Mouse (Mus musculus) liver, embryonic 16.5 days (tissue): ENCODE measurements around the gene Armc7. TPM values are rescaled to one million over a fixed set of nuclear protein-coding genes. Genes with fewer than 3 reads are reported as not detected.
A peak's percentile ranks its signal among the peaks of the same experiment; 100 is the strongest.

ENCODE experiments used
- ATAC-seq: fragments of 200-750 bp; cut with Nextera tagmentation; 2 replicates; pipeline ENCODE4 v1.8.0; 2017; ENCODE audit warnings: low read depth, mild to moderate bottlenecking, moderate number of reproducible peaks, moderate library complexity
- H3K27ac ChIP-seq: fragments of 300-500 bp; sonication (generic); 2 replicates; pipeline ENCODE4 v1.5.1; 2014; ENCODE audit warnings: mild to moderate bottlenecking, low read length
- H3K27me3 ChIP-seq: fragments of 300-500 bp; sonication (generic); 2 replicates; pipeline ENCODE4 v1.6.1; 2014; ENCODE audit warnings: low read depth, low read length, mixed read lengths; ENCODE audit not compliant: control insufficient read depth, insufficient read depth
- H3K36me3 ChIP-seq: fragments of 300-500 bp; sonication (generic); 2 replicates; pipeline ENCODE4 v1.6.1; 2014; ENCODE audit warnings: mild to moderate bottlenecking; ENCODE audit not compliant: control insufficient read depth, insufficient read depth
- H3K4me1 ChIP-seq: fragments of 300-500 bp; sonication (generic); 2 replicates; pipeline ENCODE4 v1.6.1; 2014; ENCODE audit warnings: low read depth, low read length, mixed read lengths; ENCODE audit not compliant: control insufficient read depth
- H3K4me2 ChIP-seq: fragments of 300-500 bp; sonication (generic); 2 replicates; pipeline ENCODE4 v1.6.1; 2014; ENCODE audit warnings: low read depth, low read length, mixed read lengths
- H3K4me3 ChIP-seq: fragments of 300-500 bp; sonication (generic); 2 replicates; pipeline ENCODE4 v1.5.1; 2014; ENCODE audit warnings: low read depth, mild to moderate bottlenecking, low read length
- H3K9ac ChIP-seq: fragments of 300-500 bp; sonication (generic); 2 replicates; pipeline ENCODE4 v1.6.1; 2014; ENCODE audit warnings: low read depth, low read length
- H3K9me3 ChIP-seq: fragments of 300-500 bp; sonication (generic); replicated peaks from 2 replicates; pipeline ENCODE4 v1.6.1; 2016; ENCODE audit warnings: low read length; ENCODE audit not compliant: control insufficient read depth
- WGBS: fragments of 180-500 bp; shearing (Covaris S2); extraction: QIAGEN DNeasy Blood & Tissue Kit; methylation state at CpG from one replicate; pipeline ENCODE4 v1.1.7; 2014; ENCODE audit not compliant: insufficient replicate concordance; 5-methylcytosine and 5-hydroxymethylcytosine counted together
- polyA plus RNA-seq: library from polyadenylated mRNA; unstranded; fragments of >200 nt; fragmentation: Nextera tagmentation; extraction: Ambion mirVana; gene quantifications from 2 replicates; pipeline ENCODE4 v1.2.1, GENCODE M21; 2015

The Armc7 gene
- polyA plus RNA-seq, 1 experiment from 2014 or later: 3.7 TPM

DNA sequence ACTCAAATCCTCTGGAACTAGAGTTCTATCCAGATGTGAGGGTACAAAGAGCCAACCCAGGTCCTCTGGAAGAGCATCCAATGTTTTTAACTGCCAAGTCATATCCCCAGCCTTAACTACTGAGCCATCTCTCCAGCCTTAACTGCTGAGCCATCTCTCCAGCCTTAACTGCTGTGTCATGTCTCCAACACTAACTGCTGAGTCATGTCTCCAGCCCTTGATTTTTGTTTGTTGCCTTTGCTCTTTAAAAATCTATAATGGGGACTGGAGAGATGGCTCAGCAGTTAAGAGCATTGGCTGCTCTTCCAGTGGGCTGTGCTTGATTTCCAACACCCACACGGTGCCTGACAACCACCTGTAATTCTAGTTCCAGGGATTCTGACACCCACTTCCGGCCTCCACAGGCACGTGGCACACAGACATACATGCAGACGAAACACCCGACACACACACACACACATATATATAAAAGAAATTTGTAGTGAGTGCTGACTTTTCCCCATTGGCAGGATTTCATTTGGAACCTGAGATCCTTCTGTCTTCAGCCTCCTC lies 37.8 kb upstream of the Armc7 start:
- ATAC-seq: no peak
- H3K9me3 ChIP-seq: peaks cover 4% of the 10 kb centered on the region; the same call in 1 of the 2 replicates
- H3K36me3 ChIP-seq: no peaks in the 10 kb centered on the region
- H3K4me2 ChIP-seq: no peak overlapping the region
- 49% methylated on average over 5 of the region's 5 CpGs for WGBS
- H3K4me3 ChIP-seq: no peak overlapping the region
- H3K4me1 ChIP-seq: peaks cover 8% of the 10 kb centered on the region
- H3K9ac ChIP-seq: no peak overlapping the region
- peaks cover 19% of the 10 kb centered on the region for H3K27me3 ChIP-seq
- H3K27ac ChIP-seq: no peak overlapping the region

DNA sequence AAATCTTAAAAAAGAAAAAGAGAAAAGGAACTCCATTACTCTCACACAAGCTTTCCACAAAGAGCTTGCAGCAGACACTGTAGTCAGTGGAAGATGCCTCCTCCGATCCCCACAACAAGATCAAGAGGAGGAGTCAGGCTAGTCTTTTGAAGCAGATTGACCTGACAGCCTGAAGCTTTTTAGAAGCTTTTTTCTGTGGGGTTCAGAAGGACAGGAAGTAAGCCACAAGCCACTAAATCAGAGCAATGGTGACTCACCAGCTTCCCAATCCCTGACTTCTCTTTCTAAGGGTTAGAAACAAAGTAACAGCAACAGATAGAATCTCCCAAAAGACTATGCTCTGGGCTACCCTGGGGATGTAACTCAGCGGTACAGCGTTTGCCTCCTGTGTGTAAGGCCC lies 36.1 kb upstream of the Armc7 start:
- H3K36me3 ChIP-seq: no peaks in the 10 kb centered on the region
- no peak overlapping the region for H3K27ac ChIP-seq
- ATAC-seq: no peak
- no peak overlapping the region for H3K4me3 ChIP-seq
- peaks cover 4% of the 10 kb centered on the region; the same call in 1 of the 2 replicates for H3K9me3 ChIP-seq
- H3K27me3 ChIP-seq: peaks cover 19% of the 10 kb centered on the region
- H3K9ac ChIP-seq: no peak overlapping the region
- no peak overlapping the region for H3K4me2 ChIP-seq
- peaks cover 8% of the 10 kb centered on the region for H3K4me1 ChIP-seq
- whole genome bisulfite sequencing: 61% methylated on average over 3 of the region's 3 CpGs

DNA sequence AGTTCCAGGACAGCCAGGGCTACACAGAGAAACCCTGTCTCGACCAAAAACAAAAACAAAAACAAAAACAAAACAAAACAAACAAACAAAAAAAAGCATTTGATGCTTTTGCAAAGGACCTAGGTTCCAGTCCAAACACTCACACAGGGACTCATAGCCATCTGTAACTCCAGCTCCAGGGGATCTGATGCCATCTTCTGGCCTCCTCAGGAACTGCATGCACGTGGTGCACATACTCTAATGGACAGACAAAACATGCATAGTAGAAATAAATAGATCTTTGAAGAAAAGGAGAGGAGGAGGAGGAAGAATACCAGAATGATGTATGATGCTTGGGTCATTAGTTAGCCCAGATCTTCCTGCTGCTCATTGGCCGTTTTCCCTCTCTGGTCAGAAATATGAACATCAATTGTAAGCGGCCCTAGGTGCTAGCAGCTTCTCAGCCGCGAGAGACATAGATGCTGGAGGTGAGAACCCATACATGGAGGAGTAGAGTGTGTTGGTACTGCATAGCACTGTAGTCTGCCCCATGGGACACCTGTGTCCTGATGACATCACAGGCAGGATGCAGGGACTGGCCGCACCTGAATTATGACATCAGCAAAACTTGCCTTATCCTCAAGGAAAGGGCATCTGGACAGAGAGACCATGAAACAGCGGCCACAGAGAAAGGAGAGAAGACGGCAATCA lies 35.4 kb upstream of the Armc7 start, which contains the start of gene Trim80:
Gene Trim80 (plus strand): TSS at position 640 of the 690 bp plus-strand sequence.
- Histone ChIP-seq H3K4me1 (peaks cover 8% of the 10 kb centered on the region), H3K27ac (no peak within 1 kb of the TSS), H3K4me2 (no peak within 1 kb of the TSS), H3K9ac (no peak within 1 kb of the TSS), H3K4me3 (no peak within 1 kb of the TSS), H3K9me3 (peaks cover 4% of the 10 kb centered on the region; the same call in 1 of the 2 replicates), H3K27me3 (peaks cover 13% of the 10 kb centered on the region), H3K36me3 (no peaks in the 10 kb centered on the region)
- ATAC-seq: no peak
- whole genome bisulfite sequencing: 77% methylated on average over 9 of the region's 9 CpGs

DNA sequence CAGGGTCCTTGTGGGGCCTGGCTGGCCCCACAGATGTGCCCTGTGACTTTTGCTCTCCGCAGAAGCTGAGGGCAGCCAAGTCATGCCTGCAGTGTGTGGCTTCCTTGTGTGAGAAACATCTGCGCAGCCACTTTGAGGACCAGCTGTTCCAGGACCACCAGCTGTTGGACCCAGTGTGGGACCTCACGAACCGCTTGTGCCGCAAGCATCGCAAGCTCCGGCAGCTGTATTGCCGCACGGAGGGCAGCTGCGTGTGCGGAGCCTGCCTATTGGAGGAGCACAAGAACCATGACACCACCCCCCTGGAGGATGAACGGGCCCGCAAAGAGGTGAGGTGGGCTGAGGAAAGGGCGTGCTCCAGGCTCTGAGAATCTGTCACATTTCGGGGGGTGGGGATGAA lies 34.0 kb upstream of the Armc7 start:
- Histone ChIP-seq H3K27ac (no peak overlapping the region), H3K36me3 (no peaks in the 10 kb centered on the region), H3K4me1 (peaks cover 4% of the 10 kb centered on the region; the same call in 1 of the 2 replicates), H3K27me3 (peaks cover under 1% of the 10 kb centered on the region; the same call in 1 of the 2 replicates), H3K4me3 (no peak overlapping the region), H3K4me2 (no peak overlapping the region), H3K9ac (no peak overlapping the region), H3K9me3 (peaks cover 4% of the 10 kb centered on the region; the same call in 1 of the 2 replicates)
- 47% methylated on average over 15 of the region's 15 CpGs for WGBS
- no peak for ATAC-seq

DNA sequence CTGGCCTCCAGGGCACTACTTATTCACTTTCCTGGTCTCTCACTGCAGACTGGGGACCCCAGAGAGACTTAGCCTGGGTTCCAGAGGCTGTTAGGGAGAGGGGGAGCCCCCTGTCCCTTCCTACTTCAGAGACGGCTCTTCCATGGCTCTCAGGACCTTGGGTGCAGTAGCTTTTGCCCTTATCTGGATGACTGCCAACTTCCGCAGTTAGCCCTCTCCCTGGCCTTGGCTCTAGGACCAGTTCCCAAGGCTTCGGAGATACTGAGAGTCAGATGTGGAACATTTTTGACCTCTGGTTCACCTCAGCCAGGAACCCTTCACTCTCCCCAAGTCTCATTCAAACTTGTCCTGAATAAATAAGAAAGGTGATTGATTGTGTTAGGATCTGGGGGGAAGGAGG lies 28.6 kb upstream of the Armc7 start:
- H3K4me3 ChIP-seq: no peak overlapping the region
- no peak overlapping the region for H3K9ac ChIP-seq
- H3K36me3 ChIP-seq: no peaks in the 10 kb centered on the region
- no peaks in the 10 kb centered on the region for H3K27me3 ChIP-seq
- peak overlapping the region; percentile 30; the same call in 1 of the 2 replicates for H3K4me2 ChIP-seq
- H3K27ac ChIP-seq: peak overlapping the region; percentile 58
- WGBS: 40% methylated on average over 3 of the region's 3 CpGs
- H3K4me1 ChIP-seq: no peaks in the 10 kb centered on the region; the same call in 1 of the 2 replicates
- ATAC-seq: no peak
- H3K9me3 ChIP-seq: no peaks in the 10 kb centered on the region

DNA sequence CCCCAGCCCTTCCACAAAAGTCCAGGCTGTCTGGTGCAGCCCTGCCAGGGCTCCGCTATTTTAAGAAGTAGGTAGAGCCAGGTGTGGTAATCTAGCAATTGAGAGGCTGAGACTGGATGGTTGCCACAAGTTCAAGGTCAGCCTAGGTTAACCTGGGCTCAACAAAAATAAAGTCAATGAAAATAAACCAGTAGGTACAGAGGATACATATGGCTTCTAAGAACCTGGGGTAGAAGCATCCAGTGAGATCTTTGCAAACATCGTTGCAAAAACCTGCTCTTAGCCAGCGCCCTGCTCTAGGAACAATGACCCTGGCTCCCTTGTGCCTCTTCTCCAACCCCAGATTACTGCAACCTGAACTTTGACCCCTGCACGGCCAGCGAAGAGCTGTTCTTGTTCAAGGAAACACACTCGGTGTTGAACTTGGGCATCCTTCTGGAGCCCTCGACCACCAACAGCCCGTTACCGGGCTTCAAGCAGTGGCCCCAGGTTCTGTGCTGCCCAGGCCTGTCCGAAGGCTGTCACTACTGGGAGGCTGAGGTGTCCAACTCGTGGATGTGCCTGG lies 28.1 kb upstream of the Armc7 start:
- peak; percentile 23; the same call in 1 of the 2 replicates for ATAC-seq
- Histone ChIP-seq H3K36me3 (no peaks in the 10 kb centered on the region), H3K4me3 (peak overlapping the region; percentile 23; the same call in 1 of the 2 replicates), H3K9ac (no peak overlapping the region), H3K9me3 (no peaks in the 10 kb centered on the region), H3K27ac (peak overlapping the region; percentile 58), H3K4me2 (peak overlapping the region; percentile 30), H3K4me1 (no peaks in the 10 kb centered on the region; the same call in 1 of the 2 replicates), H3K27me3 (no peaks in the 10 kb centered on the region)
- 61% methylated on average over 11 of the region's 11 CpGs for WGBS

DNA sequence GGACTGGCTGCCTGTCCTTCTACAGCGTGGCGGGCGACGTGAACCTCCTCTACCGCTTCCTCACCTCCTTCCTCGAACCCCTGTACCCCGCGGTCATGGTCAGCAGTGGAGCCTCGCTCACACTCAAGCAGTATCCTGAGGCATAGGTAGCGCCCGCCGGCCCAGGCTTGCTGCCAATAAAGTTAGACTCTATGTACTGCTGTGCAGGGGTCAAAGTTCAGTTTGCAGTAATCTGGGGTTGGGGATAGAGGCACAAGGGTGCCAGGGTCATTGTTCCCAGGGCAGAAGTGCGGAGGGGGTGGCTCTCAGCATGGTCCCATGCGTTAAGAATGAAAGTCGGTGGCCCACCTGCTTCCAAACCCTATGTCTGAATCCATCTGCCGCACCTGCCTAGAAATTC lies 27.4 kb upstream of the Armc7 start:
- H3K4me2 ChIP-seq: peak overlapping the region; percentile 30; the same call in 1 of the 2 replicates

DNA sequence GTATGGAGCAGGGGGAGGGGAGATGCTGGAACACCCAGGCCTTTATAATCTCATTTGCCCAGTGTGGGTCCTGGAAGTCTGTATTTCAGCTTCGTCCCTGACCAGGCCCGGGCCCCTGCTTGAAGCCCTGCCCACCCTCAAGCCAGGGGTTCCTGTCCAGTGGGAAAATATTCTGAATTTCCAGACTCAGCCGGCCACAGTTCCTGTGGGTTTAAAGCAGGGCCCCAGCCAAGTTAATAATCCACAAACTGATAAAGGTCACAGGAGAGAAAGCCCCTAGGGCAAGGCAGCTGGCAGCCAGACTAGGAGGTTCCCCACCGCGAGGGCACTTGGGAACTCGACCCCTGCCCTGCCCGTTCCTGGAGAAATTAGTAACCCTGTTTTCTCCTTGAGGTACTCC lies 26.5 kb upstream of the Armc7 start:
- Histone ChIP-seq H3K27me3 (no peaks in the 10 kb centered on the region), H3K4me2 (no peak overlapping the region), H3K9ac (no peak overlapping the region), H3K4me3 (no peak overlapping the region), H3K27ac (peak overlapping the region; percentile 58), H3K36me3 (no peaks in the 10 kb centered on the region), H3K9me3 (no peaks in the 10 kb centered on the region), H3K4me1 (peaks cover 3% of the 10 kb centered on the region)
- 56% methylated on average over 7 of the region's 7 CpGs for WGBS
- ATAC-seq: peak; percentile 28; the same call in 1 of the 2 replicates

More for the DNA sequence above, 27.4 kb upstream of the Armc7 start:
- Histone ChIP-seq H3K4me3 (peak overlapping the region; percentile 23; the same call in 1 of the 2 replicates), H3K27me3 (no peaks in the 10 kb centered on the region), H3K9me3 (no peaks in the 10 kb centered on the region), H3K9ac (no peak overlapping the region), H3K4me1 (no peaks in the 10 kb centered on the region; the same call in 1 of the 2 replicates), H3K27ac (peak overlapping the region; percentile 58), H3K36me3 (no peaks in the 10 kb centered on the region)
- 70% methylated on average over 16 of the region's 16 CpGs for WGBS
- peak; percentile 72 for ATAC-seq
